ENCODE assay signal across 9 mouse cellular contexts in genomic region chr11:97658751-97659266, GRCm38 (mm10). TPM values are rescaled to one million over a fixed set of nuclear protein-coding genes. Genes with fewer than 3 reads are reported as not detected.
DNase-seq lines count a peak whose midpoint lies in the region; ATAC-seq and TF ChIP-seq lines count a peak whose summit lies in the region.
"Had no signal": no experiment of that assay in that cellular context is flagged by ENCODE, and none has a peak within 500 bp of the region (broad histone marks: within the 10 kb centered on the region; RNA-seq: fewer than 3 reads in every experiment).

No protein-coding gene starts in this region.

- no peaks in the 10 kb centered on the region for H3K9me3 ChIP-seq in heart, embryonic 11.5 days (replicated peaks; ENCODE audit: control insufficient read depth, low read length)
- H3K9me3 ChIP-seq in embryonic facial prominence, embryonic 13.5 days, result no peaks in the 10 kb centered on the region
- H3K9me3 ChIP-seq in liver, embryonic 12.5 days (replicated peaks), result no peaks in the 10 kb centered on the region

- ATAC-seq in heart, embryonic 11.5 days (replicated peaks; ENCODE audit: insufficient number of reproducible peaks, low FRiP score, low TSS enrichment), result no peak
- ATAC-seq in embryonic facial prominence, embryonic 13.5 days (ENCODE audit: insufficient number of reproducible peaks, insufficient read depth, low FRiP score, low TSS enrichment, low read depth), result no peak
- no peak for ATAC-seq in liver, embryonic 12.5 days

- no peak overlapping the region for H3K9ac ChIP-seq in heart, embryonic 11.5 days (ENCODE audit: low read depth, low read length)
- peak overlapping the region; percentile 83 for H3K9ac ChIP-seq in embryonic facial prominence, embryonic 13.5 days
- no peak overlapping the region for H3K9ac ChIP-seq in liver, embryonic 12.5 days

- intact Hi-C loops in heart, postnatal 36 days (cut with DNase I), result no loop called here

- no peak overlapping the region for H3K27ac ChIP-seq in heart, embryonic 11.5 days (ENCODE audit: low read depth, low read length)
- H3K27ac ChIP-seq in embryonic facial prominence, embryonic 13.5 days, result no peak overlapping the region
- H3K27ac ChIP-seq in liver, embryonic 12.5 days, result no peak overlapping the region

- peaks cover 8% of the 10 kb centered on the region for H3K27me3 ChIP-seq in heart, embryonic 11.5 days (ENCODE audit: control insufficient read depth, insufficient read depth, low read length)
- no peaks in the 10 kb centered on the region for H3K27me3 ChIP-seq in C2C12 (ENCODE audit: control insufficient read depth, insufficient read depth, insufficient read length)
- H3K27me3 ChIP-seq in embryonic facial prominence, embryonic 13.5 days, result peaks cover 21% of the 10 kb centered on the region
- peaks cover 72% of the 10 kb centered on the region for H3K27me3 ChIP-seq in liver, embryonic 12.5 days (replicated peaks)

- H3K79me2 ChIP-seq in C2C12 (ENCODE audit: control insufficient read depth, insufficient read depth), result peaks cover 32% of the 10 kb centered on the region

- no peak overlapping the region for H3ac ChIP-seq in C2C12 (ENCODE audit: control insufficient read depth, insufficient read length, low read depth)

- H3K36me3 ChIP-seq in heart, embryonic 11.5 days (ENCODE audit: control insufficient read depth, insufficient read depth, low read length), result no peaks in the 10 kb centered on the region
- peaks cover 4% of the 10 kb centered on the region for H3K36me3 ChIP-seq in C2C12 (ENCODE audit: control insufficient read depth, insufficient read depth)
- H3K36me3 ChIP-seq in embryonic facial prominence, embryonic 13.5 days, result no peaks in the 10 kb centered on the region
- H3K36me3 ChIP-seq in liver, embryonic 12.5 days, result no peaks in the 10 kb centered on the region

- no peak for TF ChIP-seq CTCF in C2C12 (IDR thresholded peaks at IDR 0.05; ENCODE audit: control insufficient read depth, insufficient read depth, insufficient read length)

- H3K4me1 ChIP-seq in heart, embryonic 11.5 days (ENCODE audit: control insufficient read depth, insufficient read depth, low read length), result peaks cover 48% of the 10 kb centered on the region
- peaks cover 36% of the 10 kb centered on the region for H3K4me1 ChIP-seq in embryonic facial prominence, embryonic 13.5 days
- H3K4me1 ChIP-seq in liver, embryonic 12.5 days, result peaks cover 45% of the 10 kb centered on the region

- H3K79me3 ChIP-seq in C2C12 (ENCODE audit: low read depth), result peaks cover 8% of the 10 kb centered on the region

- H3K4me3 ChIP-seq in heart, embryonic 11.5 days (ENCODE audit: low read depth, low read length), result no peak overlapping the region
- H3K4me3 ChIP-seq in C2C12 (ENCODE audit: insufficient read depth, poor library complexity, severe bottlenecking), result peak overlapping the region; percentile 83
- peak overlapping the region; percentile 85; the same call in 1 of the 2 replicates for H3K4me3 ChIP-seq in embryonic facial prominence, embryonic 13.5 days
- no peak overlapping the region for H3K4me3 ChIP-seq in liver, embryonic 12.5 days

- WGBS in heart, embryonic 11.5 days (ENCODE audit: insufficient replicate concordance), result 21% methylated on average over 11 of the region's 11 CpGs
- 74% methylated on average over 11 of the region's 11 CpGs for WGBS in embryonic facial prominence, embryonic 13.5 days
- 24% methylated on average over 11 of the region's 11 CpGs for WGBS in liver, embryonic 12.5 days (ENCODE audit: insufficient replicate concordance)

- H3K4me2 ChIP-seq in heart, embryonic 11.5 days, result peak overlapping the region; percentile 86
- peak overlapping the region; percentile 78 for H3K4me2 ChIP-seq in embryonic facial prominence, embryonic 13.5 days
- H3K4me2 ChIP-seq in liver, embryonic 12.5 days, result peak overlapping the region; percentile 77

- DNase-seq in heart, postnatal 36 days, result no peak
- no peak for DNase-seq in adipocyte (ENCODE audit: low spot score)
- no peak for DNase-seq in thymus, postnatal 4 days
- no peak for DNase-seq in layer of hippocampus, postnatal 10 days (ENCODE audit: low spot score in 2 of 2)

TF ChIP-seq in C2C12, 6 proteins besides CTCF, POLR2A, EP300 and RAD21:
- TF ChIP-seq CEBPB (IDR thresholded peaks at IDR 0.05; ENCODE audit: low read depth) (no peak), MYOD1 (IDR thresholded peaks at IDR 0.05; ENCODE audit: control insufficient read depth, insufficient read length, low read depth) (no peak), FOSL1 (IDR thresholded peaks at IDR 0.05; ENCODE audit: insufficient read depth, low read length, poor library complexity, severe bottlenecking) (no peak), MAX (IDR thresholded peaks at IDR 0.05) (no peak), USF1 (IDR thresholded peaks at IDR 0.05; ENCODE audit: low read depth) (no peak), MYOG (IDR thresholded peaks at IDR 0.05; ENCODE audit: control insufficient read depth, extremely low read depth, insufficient read length) (no peak)

RNA-seq across cellular contexts. Expression of gene Mllt6, which starts 4.4 kb away (rescaled TPM):
- 2.9 and 3.3 TPM in 2 replicates for polyA plus RNA-seq in heart, embryonic 11.5 days (2014; fragmentation: Nextera tagmentation; extraction: Ambion mirVana)
- total RNA-seq in heart, postnatal 36 days (2021), result 10 to 100 TPM; 67.0 to 68.8 TPM
- polyA plus RNA-seq in C2C12 (2012; fragmentation: generic; extraction: Trizol), result 12.5 TPM
- polyA plus RNA-seq in embryonic facial prominence, embryonic 13.5 days (2015; fragmentation: Nextera tagmentation; extraction: Ambion mirVana), result 3.1 and 3.3 TPM in 2 replicates
- polyA plus RNA-seq in liver, embryonic 12.5 days (2016; fragmentation: Nextera tagmentation; extraction: Ambion mirVana), result 0.32 and 0.33 TPM in 2 replicates
- total RNA-seq in layer of hippocampus, postnatal 10 days (2021), result 10 to 100 TPM; 50.5 to 55.5 TPM

RNA-seq across cellular contexts. Expression of gene Cisd3, which starts 26.8 kb away (rescaled TPM):
- polyA plus RNA-seq in heart, embryonic 11.5 days (2014; fragmentation: Nextera tagmentation; extraction: Ambion mirVana), result 45.8 and 52.3 TPM in 2 replicates
- total RNA-seq in heart, postnatal 36 days (2021), result 100 to 1,000 TPM; 146 TPM
- polyA plus RNA-seq in C2C12 (2012; fragmentation: generic; extraction: Trizol), result 110 TPM
- polyA plus RNA-seq in embryonic facial prominence, embryonic 13.5 days (2015; fragmentation: Nextera tagmentation; extraction: Ambion mirVana), result 12.5 and 13.4 TPM in 2 replicates
- 12.6 and 14.7 TPM in 2 replicates for polyA plus RNA-seq in liver, embryonic 12.5 days (2016; fragmentation: Nextera tagmentation; extraction: Ambion mirVana)
- total RNA-seq in layer of hippocampus, postnatal 10 days (2021), result 10 to 100 TPM; 34.3 to 40.1 TPM
- polyA plus RNA-seq: erythroblast, embryonic 14.5 days had no signal

RNA-seq across cellular contexts. Expression of gene Epop, which starts 29.3 kb away (rescaled TPM):
- polyA plus RNA-seq in heart, embryonic 11.5 days (2014; fragmentation: Nextera tagmentation; extraction: Ambion mirVana), result 1.4 and 1.5 TPM in 2 replicates
- total RNA-seq in heart, postnatal 36 days (2021), result 1 to 10 TPM in 1 of 2 experiments, under 1 TPM in 1; 0.95 to 2.4 TPM
- polyA plus RNA-seq in C2C12 (2012; fragmentation: generic; extraction: Trizol), result 15.9 TPM
- 4.3 and 7.2 TPM in 2 replicates for polyA plus RNA-seq in embryonic facial prominence, embryonic 13.5 days (2015; fragmentation: Nextera tagmentation; extraction: Ambion mirVana)
- polyA plus RNA-seq in liver, embryonic 12.5 days (2016; fragmentation: Nextera tagmentation; extraction: Ambion mirVana), result 3.6 and 4.1 TPM in 2 replicates
- total RNA-seq in layer of hippocampus, postnatal 10 days (2021), result 1 to 10 TPM; 7.4 to 9.8 TPM

RNA-seq across cellular contexts. Expression of gene Pcgf2, which starts 41.5 kb away (rescaled TPM):
- 10.3 and 16.4 TPM in 2 replicates for polyA plus RNA-seq in heart, embryonic 11.5 days (2014; fragmentation: Nextera tagmentation; extraction: Ambion mirVana)
- 1 to 10 TPM; 5.2 to 7.4 TPM for total RNA-seq in heart, postnatal 36 days (2021)
- 29.2 TPM for polyA plus RNA-seq in C2C12 (2012; fragmentation: generic; extraction: Trizol)
- 17.2 and 20.9 TPM in 2 replicates for polyA plus RNA-seq in embryonic facial prominence, embryonic 13.5 days (2015; fragmentation: Nextera tagmentation; extraction: Ambion mirVana)
- polyA plus RNA-seq in liver, embryonic 12.5 days (2016; fragmentation: Nextera tagmentation; extraction: Ambion mirVana), result 5.0 and 5.1 TPM in 2 replicates
- total RNA-seq in layer of hippocampus, postnatal 10 days (2021), result 10 to 100 TPM; 51.0 to 52.0 TPM

RNA-seq across cellular contexts. Expression of gene Psmb3, which starts 44.4 kb away (rescaled TPM):
- polyA plus RNA-seq in heart, embryonic 11.5 days (2014; fragmentation: Nextera tagmentation; extraction: Ambion mirVana), result 416 and 447 TPM in 2 replicates
- total RNA-seq in heart, postnatal 36 days (2021), result 100 to 1,000 TPM; 141 to 151 TPM
- 690 TPM for polyA plus RNA-seq in C2C12 (2012; fragmentation: generic; extraction: Trizol)
- polyA plus RNA-seq in embryonic facial prominence, embryonic 13.5 days (2015; fragmentation: Nextera tagmentation; extraction: Ambion mirVana), result 443 and 487 TPM in 2 replicates
- polyA plus RNA-seq in liver, embryonic 12.5 days (2016; fragmentation: Nextera tagmentation; extraction: Ambion mirVana), result 364 and 370 TPM in 2 replicates
- total RNA-seq in layer of hippocampus, postnatal 10 days (2021), result 100 to 1,000 TPM; 146 to 170 TPM

Comparison
In these comparisons a context has a peak if more than half of its experiments do, and no peak if none do; other contexts are left out.
1. H3K4me3 ChIP-seq: peak in C2C12 (single experiment) and embryonic facial prominence, embryonic 13.5 days (single experiment); none in heart, embryonic 11.5 days (single experiment) and liver, embryonic 12.5 days (single experiment).
2. Peak in every context shown above with its lines, with median percentiles within 50 percentile points of each other: H3K4me2 ChIP-seq.